Mouse (Mus musculus) heart, adult 18-20 months (tissue): ENCODE measurements around the gene St14. TPM values are rescaled to one million over a fixed set of nuclear protein-coding genes. Genes with fewer than 3 reads are reported as not detected.
A peak's percentile ranks its signal among the peaks of the same experiment; 100 is the strongest.
"Not testable (repeated sequence)": the region's sequence is repeated elsewhere in the genome, so short reads cannot be mapped to it uniquely, and the experiment has no call there.

Experiments
- DNase-seq, 2 experiments: peaks; one replicate each; pipeline ENCODE4 v3.0.0; 2021 to 2022; ENCODE audit warnings: mixed read lengths in 1 of 2
- long read RNA-seq, 2 experiments: library from polyadenylated mRNA; stranded (forward); transcript quantifications; one replicate each; pipeline ENCODE4 v2.0.0; 2021
- total RNA-seq, 2 experiments: library from RNA; stranded (reverse); gene quantifications; 2 replicates each; pipeline ENCODE4 v1.2.3; 2021

Gene St14
- total RNA-seq: under 1 TPM; 0.32 to 0.49 TPM
- long read RNA-seq, experiment 1, partial matches to known transcripts: 0 of 1 reads
- long read RNA-seq, experiment 1, other reads (novel, unspliced or antisense): 0 of 1 reads
- long read RNA-seq, experiment 2: 0 reads

DNA sequence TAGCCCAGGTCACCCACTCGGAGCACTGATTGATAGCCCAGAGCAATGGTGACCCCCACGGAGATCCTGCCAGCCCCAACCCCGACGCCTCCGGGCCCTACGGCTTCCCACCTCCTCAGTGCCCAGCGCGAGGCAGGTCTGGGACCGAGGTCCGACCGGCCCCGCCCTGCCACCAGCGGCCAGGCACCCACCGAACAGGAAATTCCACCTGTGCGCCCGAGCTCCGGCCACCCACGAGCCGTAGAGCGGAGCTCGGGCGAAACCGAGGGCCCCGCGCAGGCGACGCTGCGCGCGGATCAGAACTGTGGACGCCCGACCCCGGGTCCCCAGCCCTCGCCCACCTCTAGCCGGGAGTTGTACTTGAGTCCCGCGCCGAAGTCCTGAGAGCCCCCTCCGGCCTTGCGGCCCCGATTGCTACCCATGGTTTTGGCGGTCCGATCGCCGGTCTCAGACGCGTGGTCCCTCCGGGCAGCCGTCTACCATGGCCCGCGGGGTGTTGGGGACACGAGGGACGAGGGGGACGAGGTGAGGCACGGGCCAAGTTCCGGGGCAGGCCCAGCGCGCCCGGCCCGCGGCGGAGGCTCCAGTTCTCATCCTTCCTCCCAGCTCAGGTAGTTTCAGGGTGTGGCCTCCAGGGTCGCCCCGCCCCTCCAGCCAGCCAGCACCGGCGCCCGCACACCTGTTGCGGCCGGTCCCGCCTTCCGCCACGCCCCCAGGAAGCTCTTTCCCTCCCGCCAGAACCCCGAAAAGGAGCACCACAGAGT, at the start of gene St14:
Gene St14 (minus strand): TSS at position 649 of the 764 bp plus-strand sequence.
- no peak for DNase-seq

DNA sequence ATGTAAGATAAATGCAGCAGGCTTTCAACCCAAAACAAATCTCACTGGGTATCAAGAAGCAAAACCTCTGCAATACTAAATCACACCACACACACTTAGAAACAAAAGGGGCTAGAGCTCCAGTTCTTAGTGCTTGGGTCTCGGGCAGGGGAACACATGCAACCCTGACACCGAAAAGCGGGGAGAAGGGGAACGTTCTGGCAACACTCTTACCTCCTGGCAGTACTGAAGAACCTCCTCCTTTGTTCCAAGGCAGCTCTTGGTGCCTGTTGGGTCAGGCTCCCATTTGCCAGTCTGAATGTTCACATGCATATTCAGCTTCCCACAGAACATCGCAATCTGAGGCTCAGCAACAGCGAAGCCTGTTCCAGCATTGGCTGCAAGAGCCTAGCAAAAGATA, 46.0 kb upstream of the St14 start:
- DNase-seq: no peak

DNA sequence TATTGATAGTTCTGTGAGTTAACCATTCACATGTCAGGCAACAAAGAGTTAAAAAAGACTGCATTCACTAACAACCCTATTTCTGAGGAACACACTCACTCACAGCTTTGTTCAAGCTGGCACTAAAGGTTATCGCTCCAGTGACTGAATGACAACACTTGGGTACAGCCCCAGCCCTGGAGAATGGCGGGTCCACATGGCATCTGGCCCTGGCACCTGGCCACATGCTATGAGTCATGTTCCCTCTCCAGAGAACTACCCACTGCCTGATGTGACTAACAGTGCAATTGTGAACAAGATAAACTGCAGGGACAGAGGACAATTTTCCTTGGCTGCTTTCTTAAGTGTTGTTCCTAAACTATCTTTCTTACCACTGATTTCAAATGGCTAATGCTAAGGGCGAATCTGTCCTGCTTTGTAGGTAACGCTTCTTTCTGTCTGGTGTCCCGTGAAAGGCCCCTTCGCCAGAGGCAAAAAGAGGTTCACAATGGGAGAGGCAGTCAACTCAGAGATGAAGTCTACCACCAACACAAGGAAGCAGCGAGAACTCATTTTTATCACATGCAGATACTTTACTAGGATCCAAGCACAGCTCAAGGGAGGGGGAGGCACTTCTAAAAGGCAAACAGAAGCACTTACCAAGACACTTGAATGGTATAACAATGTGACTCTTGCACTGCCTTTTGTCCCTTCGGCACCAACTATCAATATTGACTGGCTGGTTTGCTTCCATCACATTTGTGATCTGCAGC, 44.9 kb upstream of the St14 start:
- DNase-seq: peak; percentile 92 to 93

DNA sequence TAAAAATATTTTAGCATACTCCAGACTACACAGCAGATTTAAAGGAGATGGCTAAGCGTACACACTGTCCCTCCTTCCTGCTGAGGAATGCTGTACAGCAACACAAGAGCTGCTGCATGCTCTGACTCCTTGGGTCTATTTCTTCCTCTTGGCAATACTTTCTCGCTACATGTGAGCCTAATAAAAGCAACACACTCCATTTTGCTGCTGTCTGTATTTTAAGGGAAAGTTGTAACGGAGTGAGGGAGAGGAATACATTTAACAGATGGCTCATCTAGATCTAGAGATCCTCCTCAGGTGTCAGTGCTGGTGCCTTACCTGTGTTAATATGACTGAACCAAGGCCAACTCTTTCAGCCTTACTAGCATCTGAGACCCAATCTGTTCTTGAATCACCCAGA, 44.3 kb upstream of the St14 start:
- DNase-seq: no peak

DNA sequence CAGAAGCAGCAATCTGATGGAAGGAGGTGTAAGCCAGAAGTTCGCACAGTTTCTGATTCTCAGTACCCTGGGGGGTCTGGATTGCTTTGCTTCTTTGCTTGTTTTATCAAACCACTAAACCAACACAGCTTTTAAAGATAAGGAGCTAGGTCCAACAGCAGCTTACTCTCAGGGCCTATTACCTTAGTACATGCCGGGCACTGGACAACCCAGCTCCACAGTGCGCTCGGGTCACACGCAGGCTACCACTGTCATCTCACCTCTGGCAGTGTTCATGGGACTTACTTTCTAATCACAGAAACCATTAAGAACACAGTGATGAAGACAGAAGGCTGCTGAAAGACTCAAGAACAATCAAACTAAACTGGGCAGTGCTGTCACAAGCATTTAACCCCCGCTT, 43.7 kb upstream of the St14 start:
- no peak for DNase-seq

DNA sequence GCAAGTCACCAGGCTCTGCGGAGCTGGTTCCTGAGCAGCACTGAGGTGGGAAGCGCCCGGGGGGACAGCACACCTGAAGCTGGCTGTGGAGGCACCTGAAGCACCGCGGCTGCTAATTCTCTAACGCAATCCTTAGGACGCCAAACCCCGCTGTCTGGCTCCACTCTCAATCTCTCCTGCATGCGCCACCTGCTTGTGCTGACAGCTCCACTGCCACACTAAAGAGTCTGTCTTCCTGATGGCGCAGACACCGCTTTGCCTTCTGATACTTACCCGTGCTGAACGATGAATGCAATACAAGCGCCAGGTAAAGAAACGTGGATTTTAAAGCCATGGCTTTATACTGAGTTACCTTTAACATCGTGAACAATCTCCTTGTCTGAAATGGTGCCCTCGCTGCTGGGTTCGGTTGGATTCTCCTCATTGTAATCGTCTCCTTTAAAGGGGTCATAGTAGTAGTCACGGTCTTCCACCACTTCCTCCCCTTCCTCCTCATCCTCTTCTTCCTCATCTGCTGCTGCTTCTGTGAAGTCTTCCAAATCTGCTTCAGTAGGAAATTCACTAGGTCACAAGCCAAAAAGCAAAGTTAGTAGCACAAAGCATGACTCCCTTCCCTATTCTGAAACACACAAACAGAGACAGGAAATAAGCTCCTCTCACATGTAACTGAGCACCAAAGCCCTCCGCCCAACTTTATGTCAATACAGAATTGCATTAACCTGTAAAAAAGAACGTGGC, 36.9 kb upstream of the St14 start:
- peak in 1 of 2 experiments; percentile 59 for DNase-seq

DNA sequence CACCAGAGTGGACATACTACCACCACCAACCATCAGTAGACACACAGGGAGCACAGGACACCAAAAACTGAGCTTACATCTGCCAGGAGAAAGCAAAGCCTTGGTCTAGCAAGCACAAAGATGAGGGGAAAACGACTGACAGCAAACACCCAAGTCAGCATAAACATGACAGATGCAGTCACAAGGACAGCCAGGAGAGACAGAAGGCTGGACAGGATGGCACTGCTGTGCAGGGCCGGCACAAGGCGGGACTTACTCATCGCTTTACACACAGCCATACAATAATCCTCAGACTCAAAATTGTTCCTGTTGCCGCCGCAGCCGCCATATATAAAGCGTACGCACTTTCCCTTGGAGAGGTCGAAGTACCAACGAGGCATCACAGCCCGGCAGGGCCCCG, 35.7 kb upstream of the St14 start:
- DNase-seq: no peak

DNA sequence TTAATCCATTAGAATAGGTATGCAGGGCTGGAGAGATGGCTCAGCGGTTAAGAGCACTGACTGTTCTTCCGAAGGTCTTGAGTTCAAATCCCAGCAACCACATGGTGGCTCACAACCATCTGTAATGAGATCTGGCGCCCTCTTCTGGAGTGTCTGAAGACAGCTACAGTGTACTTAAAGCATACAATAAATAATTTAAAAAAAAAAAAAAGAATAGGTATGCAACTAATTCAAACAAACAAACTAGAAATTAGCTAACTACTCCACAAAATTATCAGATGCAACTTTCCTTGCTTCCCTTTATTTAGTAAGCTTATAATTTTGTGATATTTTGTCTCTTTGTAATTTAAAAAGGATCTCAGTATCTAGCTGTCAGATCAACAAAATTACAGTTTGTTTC, 33.9 kb upstream of the St14 start:
- DNase-seq: not testable (repeated sequence)

DNA sequence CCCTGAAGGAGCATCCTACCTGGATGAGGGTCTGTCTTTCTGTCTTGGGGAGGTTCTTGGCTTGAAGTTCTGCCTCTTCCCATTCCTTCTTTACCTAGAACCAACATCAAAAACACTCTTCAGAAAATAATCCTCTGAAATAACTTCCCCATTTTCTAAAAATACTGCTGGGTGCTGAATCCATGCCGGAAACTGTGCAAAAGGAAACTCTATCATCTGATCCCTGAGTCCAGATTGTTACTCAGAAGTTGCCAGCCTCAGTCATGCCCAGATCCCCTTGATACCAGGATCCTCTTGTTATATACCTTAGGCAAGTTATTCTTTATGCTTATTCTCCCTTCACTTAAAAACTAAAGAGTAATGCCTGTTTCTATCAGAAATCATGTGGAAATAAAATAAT, 31.7 kb upstream of the St14 start:
- DNase-seq: no peak

DNA sequence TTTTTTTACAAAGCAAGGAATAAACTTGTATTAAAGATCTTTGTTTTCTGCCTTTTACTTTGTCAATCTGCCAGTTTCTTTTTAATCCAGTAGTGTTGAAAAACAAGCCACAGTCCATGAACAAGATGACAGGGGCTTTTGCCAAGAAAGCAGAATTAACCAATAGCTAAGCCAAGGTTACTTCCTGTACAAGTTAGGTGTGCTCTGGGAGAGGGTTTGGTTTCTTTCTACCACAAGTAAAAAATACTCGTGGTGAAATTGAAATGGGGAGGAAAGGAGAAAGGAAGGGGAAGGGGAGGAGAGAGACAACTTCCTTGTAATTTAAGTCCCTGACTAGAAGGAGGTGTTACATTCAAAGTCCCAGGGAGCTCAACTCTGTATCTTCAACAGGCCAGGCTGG, 31.3 kb upstream of the St14 start:
- DNase-seq: no peak

DNA sequence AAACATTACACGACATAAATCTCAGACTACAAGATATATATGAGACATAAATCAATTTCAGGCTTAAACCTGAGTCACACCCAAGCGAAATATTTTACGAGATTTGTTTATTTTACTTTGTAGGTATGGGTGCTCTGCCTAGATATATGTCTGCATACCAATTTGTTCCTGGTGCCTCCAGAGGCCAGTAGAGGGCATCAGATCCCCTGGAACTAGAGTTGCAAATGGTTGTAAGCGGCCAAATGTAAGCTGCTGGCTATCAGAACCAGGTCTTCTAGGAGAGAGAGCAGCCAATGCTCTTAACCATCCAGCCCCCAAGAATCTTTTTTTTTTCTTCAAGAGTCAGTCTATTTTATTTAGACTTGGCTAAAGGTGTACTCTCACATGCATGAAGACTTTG, 28.3 kb upstream of the St14 start:
- DNase-seq: no peak

DNA sequence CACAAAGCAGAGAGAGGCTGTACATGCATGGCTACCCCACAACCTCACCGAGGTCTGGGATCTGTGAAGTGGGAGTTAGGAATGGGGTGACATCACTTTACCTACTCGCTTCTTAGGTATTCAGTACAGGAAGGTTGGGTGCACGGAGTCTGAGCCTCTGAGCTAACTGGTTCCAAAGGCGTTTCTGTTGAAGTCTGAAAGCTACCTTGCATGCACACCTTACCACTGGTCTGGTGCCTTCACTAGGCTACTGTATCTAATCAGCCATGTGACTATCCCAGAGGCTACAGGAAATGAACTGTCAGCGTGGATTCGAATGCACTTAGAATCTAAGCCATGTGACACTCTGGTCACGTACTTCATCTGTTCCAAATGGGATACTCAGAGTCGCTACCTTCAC, 24.9 kb upstream of the St14 start:
- DNase-seq: no peak

DNA sequence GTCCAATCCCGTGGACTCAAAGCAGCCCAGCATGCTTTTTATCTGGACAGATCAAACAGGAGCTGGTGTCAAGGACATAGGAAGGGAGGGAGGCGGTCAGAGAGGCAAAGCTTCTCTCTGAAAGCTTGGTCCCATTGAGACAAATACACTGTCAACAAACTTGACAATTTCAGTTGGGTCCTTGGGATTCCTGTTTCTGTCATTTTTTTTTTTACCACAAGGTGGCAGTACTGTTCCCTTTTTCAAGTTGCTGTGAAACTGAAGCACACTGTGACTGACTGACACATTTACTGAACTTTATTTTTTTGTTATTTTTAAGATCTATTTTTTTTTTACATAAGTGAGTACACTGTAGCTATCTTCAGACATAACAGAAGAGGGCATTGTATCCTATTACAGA, 19.4 kb upstream of the St14 start:
- DNase-seq: peak in 1 of 2 experiments; percentile 57

DNA sequence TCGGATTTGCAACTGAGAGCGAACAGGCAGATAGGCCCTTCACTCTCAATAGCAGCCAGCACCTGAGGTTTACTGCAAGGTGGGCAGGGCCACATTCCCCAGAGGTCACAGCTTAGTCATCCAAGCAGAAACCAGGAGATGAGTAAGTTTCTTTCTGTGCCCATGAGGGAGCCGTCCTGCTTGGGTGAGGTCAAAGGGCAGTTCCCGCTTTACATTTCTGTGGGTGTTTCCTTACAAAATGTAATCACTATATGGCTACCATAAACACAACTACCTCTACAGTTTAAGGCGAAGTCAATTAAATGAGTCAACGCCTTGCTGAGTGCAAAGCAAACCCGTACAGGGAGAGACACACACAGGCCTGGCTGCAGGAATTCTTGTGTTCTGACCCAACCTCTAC, 16.5 kb upstream of the St14 start:
- DNase-seq: no peak

DNA sequence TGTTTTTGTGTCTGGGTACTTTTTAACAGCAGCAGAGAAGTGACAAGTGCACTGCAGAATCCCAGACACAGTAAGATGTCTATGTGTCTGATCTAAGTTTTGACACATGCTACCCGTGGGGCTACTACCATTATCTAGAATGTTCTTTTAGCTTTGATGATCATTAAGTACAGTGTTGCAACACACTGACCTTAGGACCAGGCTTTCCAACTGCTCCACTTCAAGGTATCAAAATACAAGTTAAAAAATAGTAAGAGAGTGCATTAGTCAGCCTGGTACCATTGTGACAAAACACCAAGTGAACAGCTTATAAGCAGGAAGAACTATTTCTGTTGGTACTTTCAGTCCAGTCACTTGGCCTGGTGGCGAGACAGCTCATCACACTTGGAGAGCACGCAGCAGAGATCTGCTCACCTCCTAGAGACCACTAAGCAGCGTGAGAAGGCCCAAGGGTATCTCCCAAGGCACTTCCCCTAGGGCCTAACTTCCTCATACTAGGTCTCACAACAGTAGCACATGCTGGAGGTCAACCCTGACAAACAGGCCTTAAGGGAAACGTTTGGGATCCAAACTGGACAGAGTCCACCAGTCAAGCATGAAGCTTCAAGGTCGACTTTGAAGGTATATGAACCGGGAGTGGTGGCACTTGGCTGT, 13.7 kb upstream of the St14 start:
- no peak for DNase-seq

DNA sequence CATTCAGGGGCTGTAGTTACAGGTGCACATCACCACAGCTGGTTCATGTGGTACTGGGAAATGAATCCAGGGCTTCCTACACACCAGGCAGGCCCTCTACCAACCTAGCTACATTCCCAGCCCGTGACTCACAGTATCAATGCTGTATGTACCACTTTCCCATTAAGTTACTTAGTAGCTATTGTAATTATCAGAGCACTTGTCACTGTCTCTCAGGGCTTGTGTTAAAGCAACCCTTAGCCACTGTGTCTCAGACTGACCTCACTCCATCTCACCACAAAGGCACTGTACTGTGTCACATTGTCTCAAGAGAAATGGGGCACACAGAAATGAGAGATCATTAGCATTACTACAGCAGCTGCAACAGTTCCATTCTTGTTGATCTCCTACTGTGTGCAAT, 11.3 kb upstream of the St14 start:
- no peak for DNase-seq

DNA sequence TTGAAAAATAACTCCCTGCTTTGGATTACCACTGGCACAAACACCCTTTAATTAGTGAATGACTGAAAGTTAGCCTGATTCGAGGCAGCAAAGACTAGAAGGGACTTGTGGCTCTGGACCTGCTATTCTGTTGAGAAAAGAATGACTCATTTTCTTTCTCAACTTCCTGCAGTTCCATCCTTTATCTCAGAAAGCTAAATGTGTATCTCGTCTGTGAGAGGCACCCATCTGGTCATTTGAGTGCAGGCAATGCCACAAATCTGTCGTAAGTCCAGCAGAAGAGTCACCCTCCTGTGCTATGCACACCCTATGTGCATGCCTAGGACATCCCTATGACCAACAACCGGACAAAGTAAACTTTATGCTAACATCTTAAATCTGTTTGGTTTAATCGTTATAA, 1.5 kb upstream of the St14 start:
- DNase-seq: no peak

DNA sequence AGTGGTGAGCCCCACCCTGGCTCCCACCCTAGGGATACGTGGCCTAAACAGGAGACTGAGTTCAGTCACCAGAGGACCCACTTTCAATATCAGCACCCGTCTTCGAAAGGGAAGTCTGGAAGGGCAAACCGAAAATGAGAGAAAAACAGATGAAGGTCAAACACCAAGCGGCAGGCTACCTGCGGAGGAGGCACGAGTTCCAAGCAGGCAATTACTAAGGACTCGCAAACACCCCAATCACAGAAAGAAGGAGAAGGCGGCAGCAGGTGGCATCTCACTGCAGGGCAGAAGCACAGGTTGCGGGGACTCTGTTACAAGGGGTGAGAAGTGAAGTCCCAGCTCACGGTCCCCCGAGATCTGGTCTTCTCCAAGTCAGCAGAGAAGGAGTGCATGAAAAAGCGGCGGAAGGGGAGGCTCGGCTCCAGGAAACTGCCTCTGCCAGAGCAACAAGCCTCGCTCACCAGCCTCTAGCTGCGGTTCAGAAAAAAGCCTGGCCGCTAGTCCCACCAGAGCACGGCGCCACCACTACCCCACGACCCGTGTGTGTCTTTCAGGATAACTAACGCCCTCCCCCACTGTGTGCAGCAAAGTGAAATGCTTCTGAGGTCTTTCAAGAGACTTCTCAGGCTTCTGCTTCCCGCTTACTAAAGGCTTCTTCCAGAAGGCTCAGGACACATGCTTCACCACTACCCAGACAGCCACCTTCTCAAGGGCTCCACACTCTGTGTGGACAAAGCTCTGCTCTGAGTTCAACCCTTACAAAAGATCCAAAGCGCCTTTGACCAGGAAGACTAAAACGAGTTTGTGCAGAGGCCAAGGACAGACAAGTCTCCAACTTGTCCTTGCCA, 1.1 kb downstream of the St14 start:
- DNase-seq: peak in 1 of 2 experiments; percentile 22

DNA sequence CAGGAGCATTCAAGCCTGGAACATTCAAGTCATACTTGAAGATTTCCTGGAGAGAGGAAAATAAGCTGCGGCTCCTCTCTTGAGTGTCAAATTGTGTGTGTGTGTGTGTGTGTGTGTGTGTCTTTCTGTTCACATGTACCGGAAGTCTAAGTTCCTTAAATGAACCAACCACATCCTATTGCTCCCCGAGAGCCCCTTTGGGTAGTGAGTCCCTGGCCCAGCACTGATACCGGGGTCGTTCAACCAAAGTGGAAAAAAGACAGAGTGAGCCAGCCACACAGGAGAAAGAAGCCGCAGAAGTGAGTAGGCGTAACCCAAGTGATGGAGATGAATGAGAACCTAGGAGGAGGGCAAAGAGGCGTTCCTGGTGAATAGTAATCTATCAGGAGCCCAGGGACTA, 1.7 kb downstream of the St14 start:
- DNase-seq: no peak

DNA sequence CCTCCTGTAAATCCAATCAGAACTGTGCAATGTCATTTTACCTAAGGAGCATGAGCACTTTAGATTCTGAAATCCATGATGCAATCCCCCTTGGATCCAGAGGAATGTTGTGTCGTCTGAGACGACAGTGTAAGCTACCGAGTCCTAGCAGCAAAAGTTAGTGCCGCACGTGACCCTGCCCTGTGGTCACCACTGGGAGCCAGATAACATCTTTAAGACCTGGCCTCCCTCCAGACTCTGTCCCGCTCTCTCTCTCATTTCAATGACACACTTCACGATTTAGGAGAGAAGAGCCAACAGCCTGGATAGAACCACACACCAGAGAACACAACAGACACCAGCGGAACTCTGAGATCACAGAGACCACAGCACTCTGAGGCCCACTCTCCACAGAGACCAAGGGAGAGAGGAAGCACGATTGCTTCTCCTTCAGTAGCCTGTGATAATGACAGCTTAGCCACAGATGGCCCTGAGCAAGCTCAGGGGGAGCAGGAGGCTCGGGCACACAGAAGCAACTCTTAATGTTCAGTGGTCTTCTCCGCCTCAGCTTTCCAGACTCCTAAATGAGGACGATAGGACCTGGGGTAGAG, 3.7 kb downstream of the St14 start:
- DNase-seq: no peak

DNA sequence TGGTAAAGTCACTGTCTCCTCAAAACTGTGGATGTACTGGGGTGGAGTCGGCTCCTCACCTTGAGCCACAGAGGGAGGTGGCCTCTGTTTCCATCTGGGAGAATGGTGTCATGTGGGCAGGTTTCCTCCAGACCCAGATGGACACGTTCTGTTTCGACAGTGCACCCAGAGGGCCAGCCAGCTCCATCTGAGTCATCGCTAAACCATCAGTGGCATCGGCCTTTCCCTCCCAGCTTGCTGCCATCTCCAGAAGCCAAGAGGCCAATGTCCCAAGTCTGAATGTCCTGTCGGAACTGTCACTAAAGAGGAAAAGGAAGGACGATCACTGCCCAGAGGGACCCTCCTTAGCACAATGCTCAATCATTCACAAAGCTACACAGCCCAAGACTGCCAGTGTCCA, 5.6 kb downstream of the St14 start:
- DNase-seq: no peak
